Mouse (Mus musculus): ENCODE measurements around the gene Prelp.
"Not testable (repeated sequence)": the region's sequence is repeated elsewhere in the genome, so short reads cannot be mapped to it uniquely, and the experiment has no call there.

Prelp gene

GRCm38 (mm10) chr1:133921304-133921751 is at the start of gene Prelp:
Prelp (minus strand) TSS chr1:133921414.
- no peak for DNase-seq (ENCODE audit: extremely low spot score)

GRCm38 (mm10) chr1:133969427-133969826 is 48.2 kb upstream of the Prelp start:
- DNase-seq (ENCODE audit: extremely low spot score), result no peak

GRCm38 (mm10) chr1:133968788-133969325 is 47.6 kb upstream of the Prelp start:
- no peak for DNase-seq (ENCODE audit: extremely low spot score)

- no peak for DNase-seq (ENCODE audit: extremely low spot score)
Measured at GRCm38 (mm10) chr1:133967481-133968017, 46.3 kb upstream of the Prelp start.

- no peak for DNase-seq (ENCODE audit: extremely low spot score)
Measured at GRCm38 (mm10) chr1:133966044-133966443, 44.8 kb upstream of the Prelp start.

- DNase-seq (ENCODE audit: extremely low spot score), result no peak
Measured at GRCm38 (mm10) chr1:133965298-133965697, 44.1 kb upstream of the Prelp start.

GRCm38 (mm10) chr1:133964742-133965141 is 43.5 kb upstream of the Prelp start:
- no peak for DNase-seq (ENCODE audit: extremely low spot score)

- DNase-seq (ENCODE audit: extremely low spot score), result not testable (repeated sequence)
Measured at GRCm38 (mm10) chr1:133963578-133963977, 42.4 kb upstream of the Prelp start.

- DNase-seq (ENCODE audit: extremely low spot score), result not testable (repeated sequence)
Measured at GRCm38 (mm10) chr1:133963128-133963527, 41.9 kb upstream of the Prelp start.

GRCm38 (mm10) chr1:133961281-133962134 is 40.3 kb upstream of the Prelp start:
- peak; percentile 76 for DNase-seq (ENCODE audit: extremely low spot score)

GRCm38 (mm10) chr1:133959521-133959920 is 38.3 kb upstream of the Prelp start:
- no peak for DNase-seq (ENCODE audit: extremely low spot score)

- DNase-seq (ENCODE audit: extremely low spot score), result no peak
Measured at GRCm38 (mm10) chr1:133954009-133954408, 32.8 kb upstream of the Prelp start.

GRCm38 (mm10) chr1:133953261-133953742 is 32.1 kb upstream of the Prelp start:
- DNase-seq (ENCODE audit: extremely low spot score), result no peak

- DNase-seq (ENCODE audit: extremely low spot score), result no peak
Measured at GRCm38 (mm10) chr1:133951598-133951997, 30.4 kb upstream of the Prelp start.

GRCm38 (mm10) chr1:133950061-133950782 is 29.0 kb upstream of the Prelp start:
- DNase-seq (ENCODE audit: extremely low spot score), result no peak

- DNase-seq (ENCODE audit: extremely low spot score), result no peak
Measured at GRCm38 (mm10) chr1:133945106-133945505, 23.9 kb upstream of the Prelp start.

- no peak for DNase-seq (ENCODE audit: extremely low spot score)
Measured at GRCm38 (mm10) chr1:133941904-133942303, 20.7 kb upstream of the Prelp start.

- DNase-seq (ENCODE audit: extremely low spot score), result no peak
Measured at GRCm38 (mm10) chr1:133941158-133941860, 20.1 kb upstream of the Prelp start.

GRCm38 (mm10) chr1:133940481-133941092 is 19.4 kb upstream of the Prelp start:
- no peak for DNase-seq (ENCODE audit: extremely low spot score)

GRCm38 (mm10) chr1:133939708-133940107 is 18.5 kb upstream of the Prelp start:
- no peak for DNase-seq (ENCODE audit: extremely low spot score)

GRCm38 (mm10) chr1:133936169-133936568 is 15.0 kb upstream of the Prelp start:
- DNase-seq (ENCODE audit: extremely low spot score), result no peak
